Mouse (Mus musculus) lung, postnatal 0 days (tissue): Measurements from ENCODE around the gene S1pr2.

Experiments used
- CTCF ChIP-seq: IDR thresholded peaks from 2 replicates; pipeline ENCODE4 v1.5.1; 2016; ENCODE audit warnings: antibody characterized with exemption, mild to moderate bottlenecking
- EP300 ChIP-seq: IDR thresholded peaks from 2 replicates; pipeline ENCODE4 v1.6.1; 2016; ENCODE audit warnings: antibody characterized with exemption, mild to moderate bottlenecking, control low read depth

- TF ChIP-seq EP300 (no peak), CTCF (no peak)
Observed at GRCm38 (mm10) chr9:21016331-21017176, 40.0 kb upstream of the S1pr2 start.
